Mouse (Mus musculus) T-helper 1 cell (primary cell): ENCODE measurements around the gene Pih1d1.

Source experiments
- in situ Hi-C: fragments of 300-600 bp; cut with MboI, MseI; formaldehyde crosslinking; loops from one replicate; pipeline ENCODE4 v1.15.1; 2025; ENCODE audit warnings: high pct_unique_total_duplicates

Pih1d1 gene

DNA sequence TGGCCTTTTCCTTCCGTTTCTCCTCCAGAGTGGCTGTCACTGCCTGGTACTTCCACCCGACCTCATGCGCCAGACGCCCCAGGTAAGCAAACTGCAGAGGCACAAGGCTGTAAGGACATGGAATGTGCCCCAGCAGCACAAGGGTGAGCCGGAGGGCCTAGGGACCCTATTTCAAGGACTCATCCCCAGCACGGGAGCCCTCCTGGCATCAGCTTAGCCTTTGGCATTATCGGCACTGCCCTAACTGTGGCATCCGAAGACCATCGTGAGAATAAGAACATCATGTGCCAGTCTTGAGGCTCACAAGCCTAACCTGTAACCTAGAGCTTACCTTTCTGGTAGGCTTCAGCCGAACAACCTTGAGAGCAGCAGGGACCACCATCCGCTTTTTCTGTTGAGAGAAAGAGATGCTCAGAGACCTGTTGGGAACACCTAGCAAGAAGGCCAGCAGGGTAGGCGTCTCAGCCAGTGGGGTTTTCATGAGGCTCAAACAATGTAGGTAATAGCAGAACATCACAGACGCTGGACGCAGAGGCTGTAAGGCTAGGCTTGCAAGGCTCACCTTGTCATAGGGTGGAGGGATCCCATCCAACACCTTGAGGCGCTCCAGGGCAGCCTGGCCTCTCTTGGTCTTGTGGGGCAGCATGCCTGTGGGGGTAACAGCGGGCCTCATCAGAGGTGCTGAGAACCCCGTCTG lies 27.8 kb upstream of the Pih1d1 start:
- in situ Hi-C loops, result no loop called here

DNA sequence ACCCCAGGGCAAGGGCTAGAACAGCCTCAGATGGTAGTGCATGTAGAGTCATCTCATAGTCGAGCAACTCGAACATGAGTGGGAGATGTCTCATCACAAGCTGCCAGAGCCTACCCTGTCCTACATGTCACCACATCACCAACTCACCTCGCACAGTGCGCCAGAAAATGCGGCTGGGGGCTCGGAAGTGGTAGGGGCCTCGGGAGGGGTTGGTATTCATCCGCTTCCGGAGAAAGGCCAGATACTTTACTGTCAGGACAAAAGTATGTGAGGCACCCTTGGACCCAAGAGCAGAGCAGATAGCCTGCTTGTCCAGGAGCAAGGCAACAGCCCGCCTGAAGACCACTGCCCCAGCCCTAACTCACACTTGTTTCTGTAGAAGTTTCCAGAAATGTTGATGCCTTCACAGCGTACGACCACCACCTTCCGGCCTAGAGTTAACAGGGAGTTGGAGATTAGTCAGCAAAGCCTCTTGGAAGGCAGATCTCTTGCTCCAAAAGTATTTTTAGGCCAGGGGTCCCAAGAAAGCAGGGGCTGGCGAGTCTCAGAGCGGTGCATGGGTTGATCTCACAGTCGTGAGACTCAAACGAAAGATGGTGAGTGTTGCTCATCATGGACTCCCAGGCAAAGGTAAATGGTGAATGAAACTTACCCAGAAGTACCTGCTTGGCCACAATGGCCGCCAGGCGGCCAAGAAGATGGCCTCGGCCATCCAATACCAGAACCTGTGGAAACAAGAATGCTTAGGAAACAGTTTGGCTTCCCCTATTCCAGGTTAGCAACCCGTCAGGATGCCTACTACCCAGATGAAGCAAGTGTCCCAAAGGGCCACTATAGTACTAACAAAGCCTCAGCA lies 27.0 kb upstream of the Pih1d1 start:
- in situ Hi-C loops, result no loop called here

DNA sequence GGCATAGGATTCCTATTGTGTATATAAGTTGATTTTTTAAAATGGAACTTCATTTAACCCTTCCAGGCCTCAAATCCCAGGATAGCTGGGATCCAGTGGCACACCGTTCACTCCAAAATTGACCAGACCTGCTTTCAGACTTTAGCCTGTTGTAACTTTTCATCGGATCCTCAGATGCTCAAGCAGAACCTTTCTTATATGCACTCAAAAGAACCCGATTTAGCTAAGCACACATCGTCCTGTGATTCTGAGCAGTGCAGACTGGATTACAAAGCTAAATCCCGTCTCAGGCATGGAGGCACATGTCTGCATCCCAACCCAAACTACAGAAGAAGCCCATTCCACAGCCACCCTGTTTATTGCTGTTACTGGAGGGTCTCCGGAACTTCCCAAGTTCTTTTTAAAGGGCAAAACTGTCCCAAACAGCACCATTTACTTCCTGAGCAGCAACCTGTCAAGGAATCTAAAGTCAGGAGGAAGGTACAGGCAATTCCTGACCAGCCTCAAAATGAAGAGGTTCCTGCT lies 26.3 kb upstream of the Pih1d1 start:
- in situ Hi-C loops, result no loop called here

- in situ Hi-C loops, result no loop called here
Observed at GRCm38 (mm10) chr7:45128624-45129246, 25.4 kb upstream of the Pih1d1 start, which contains the start of gene Rpl13a. Gene Rpl13a (minus strand): TSS chr7:45128761.

GRCm38 (mm10) chr7:45129318-45129717 lies 24.8 kb upstream of the Pih1d1 start:
- in situ Hi-C loops, result no loop called here

DNA sequence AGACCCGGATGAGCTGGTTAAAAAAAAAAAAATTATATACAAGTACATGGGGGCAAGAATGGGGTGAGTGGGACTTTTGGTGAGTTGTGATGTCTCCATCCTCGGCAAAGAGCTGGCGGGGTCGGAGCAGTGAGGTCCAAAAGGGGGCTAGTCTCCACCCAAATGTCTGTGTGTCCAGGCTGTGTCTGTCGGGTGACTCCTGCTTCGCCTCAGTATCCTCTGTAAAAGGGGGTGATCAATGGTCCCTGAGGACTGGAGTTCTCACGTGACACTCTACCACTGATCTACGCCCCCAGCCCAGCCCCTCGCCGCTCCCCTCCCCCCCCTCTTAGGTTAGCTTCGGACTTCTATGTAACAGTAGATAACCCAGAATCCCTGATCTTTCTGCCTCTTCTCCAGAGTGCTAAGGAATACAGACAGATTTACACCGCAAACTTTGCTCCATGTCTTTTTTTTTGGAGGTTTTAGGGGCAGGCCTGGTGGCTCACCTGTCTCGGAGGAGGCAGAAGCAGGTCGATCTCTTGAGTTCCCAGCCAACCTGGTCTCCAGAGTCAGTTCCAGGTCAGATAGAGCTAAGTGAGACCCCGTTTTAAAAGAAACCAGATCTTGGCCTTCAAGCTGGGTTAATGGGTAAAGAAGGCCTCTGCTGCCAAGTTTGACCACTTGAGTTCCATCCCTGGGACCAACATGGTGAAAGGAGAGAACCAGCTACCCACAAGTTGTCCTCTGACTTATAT lies 24.2 kb upstream of the Pih1d1 start:
- in situ Hi-C loops, result no loop called here

DNA sequence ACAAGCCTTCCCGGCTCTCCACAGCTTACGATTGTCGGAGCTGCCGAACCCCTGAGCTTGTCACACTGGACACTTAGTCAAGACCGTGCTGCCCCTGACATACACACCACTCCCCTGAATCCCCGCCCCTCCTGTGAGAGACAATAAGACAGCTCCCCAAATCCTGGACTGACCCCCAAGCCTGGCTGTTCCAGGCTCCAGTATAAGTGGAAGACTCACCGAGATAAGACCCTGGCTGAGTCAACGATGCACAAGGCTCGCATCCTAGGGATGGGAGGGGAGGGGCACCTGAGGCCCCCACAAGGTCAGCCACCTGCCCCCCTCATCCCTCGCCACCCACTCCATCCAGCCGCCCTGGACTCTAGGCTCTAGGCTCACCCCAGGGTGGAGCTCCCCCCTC lies 22.3 kb upstream of the Pih1d1 start:
- in situ Hi-C loops, result no loop called here

GRCm38 (mm10) chr7:45133446-45134159 lies 20.5 kb upstream of the Pih1d1 start:
- in situ Hi-C loops, result no loop called here

DNA sequence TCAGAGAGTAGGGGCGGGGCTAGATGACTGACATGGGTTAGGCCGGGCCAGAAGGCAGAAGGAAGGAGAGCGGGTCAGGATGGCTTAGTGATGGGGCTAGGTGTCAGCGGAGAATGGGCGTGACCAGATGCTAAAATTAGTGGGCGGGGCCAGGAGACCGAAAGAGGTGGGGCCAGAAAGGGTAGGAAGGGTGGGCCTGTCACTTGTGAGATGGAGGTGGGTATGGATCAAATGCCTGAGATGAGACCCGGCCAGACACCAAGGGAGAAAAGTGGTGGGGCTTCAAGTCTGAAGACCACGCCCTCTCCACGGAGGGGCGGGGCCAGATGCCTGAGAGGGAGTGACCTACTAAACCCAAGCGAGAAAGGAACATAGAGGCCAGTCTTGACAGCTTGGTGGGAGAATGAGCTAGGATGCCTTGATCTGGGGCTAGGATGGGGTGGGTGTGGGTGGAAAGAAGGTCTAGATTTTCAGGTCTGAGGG lies 19.5 kb upstream of the Pih1d1 start:
- in situ Hi-C loops, result no loop called here

GRCm38 (mm10) chr7:45135370-45135769 lies 18.7 kb upstream of the Pih1d1 start:
- in situ Hi-C loops, result no loop called here

GRCm38 (mm10) chr7:45135993-45136567 lies 18.0 kb upstream of the Pih1d1 start, which contains the start of the genes Gm45713 and Flt3l:
Gene Gm45713 (minus strand): TSS chr7:45136231.
Gene Flt3l (minus strand): TSS chr7:45136432.
- in situ Hi-C loops, result no loop called here

DNA sequence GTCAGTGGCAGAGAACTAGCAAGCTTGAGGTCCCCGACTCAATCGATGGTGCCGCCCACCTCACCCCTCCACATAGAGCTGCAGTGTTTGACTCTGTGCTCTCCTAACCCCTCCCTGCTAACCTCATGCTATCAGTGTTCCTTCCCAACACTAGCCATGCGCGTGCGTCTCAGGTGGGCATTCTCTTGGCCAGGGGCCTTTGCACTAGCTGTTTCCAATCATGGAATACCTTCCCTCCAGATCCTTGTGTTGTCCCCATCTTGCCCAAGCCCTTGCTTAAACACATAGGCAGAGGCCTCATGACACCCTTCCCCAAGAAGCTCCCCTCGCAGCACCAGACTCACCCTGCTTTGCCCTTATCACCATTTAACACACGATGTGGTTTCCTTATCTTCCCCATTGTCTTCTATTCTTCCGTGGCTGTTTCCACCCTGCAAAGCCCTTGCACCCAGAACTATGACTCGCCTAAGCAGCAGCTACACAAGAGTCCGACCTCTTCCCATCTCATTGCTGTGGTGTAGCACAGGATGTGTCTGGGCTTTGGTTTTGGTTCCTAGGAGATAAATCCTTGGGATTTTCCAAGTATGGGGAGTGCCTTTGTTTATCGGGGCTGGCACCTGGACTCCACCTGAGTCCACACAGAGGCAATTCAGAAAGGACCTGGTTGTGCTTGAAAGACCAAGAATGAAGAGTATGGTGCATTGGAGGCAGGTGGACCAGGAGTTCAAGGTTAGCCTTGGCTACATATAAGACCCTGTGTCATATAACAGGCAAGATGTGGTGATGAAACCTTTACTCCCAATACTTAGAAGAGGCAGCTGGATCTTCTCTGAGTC lies 16.7 kb upstream of the Pih1d1 start:
- in situ Hi-C loops, result no loop called here

DNA sequence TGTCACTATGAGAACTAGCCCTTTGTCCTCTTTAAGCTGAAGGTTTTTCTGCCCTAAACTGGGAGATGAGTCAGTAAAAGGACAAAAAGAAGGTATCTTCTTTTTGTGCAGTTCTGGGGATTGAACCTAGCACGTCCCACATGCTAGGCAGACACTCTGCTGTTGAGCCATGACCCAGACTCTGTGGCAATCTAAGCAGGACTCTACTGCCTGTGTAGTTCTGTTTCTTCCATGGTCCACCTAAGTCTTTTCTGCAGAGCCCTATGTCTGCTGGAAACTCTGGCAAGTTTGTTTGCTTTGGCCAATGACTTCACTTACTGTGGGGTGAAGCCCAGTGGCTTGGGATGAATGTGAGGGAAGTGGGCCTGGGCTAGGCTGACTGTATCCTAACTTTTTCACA lies 15.7 kb upstream of the Pih1d1 start:
- in situ Hi-C loops, result no loop called here

- in situ Hi-C loops, result no loop called here
Observed at GRCm38 (mm10) chr7:45139904-45140723, 14.0 kb upstream of the Pih1d1 start.

DNA sequence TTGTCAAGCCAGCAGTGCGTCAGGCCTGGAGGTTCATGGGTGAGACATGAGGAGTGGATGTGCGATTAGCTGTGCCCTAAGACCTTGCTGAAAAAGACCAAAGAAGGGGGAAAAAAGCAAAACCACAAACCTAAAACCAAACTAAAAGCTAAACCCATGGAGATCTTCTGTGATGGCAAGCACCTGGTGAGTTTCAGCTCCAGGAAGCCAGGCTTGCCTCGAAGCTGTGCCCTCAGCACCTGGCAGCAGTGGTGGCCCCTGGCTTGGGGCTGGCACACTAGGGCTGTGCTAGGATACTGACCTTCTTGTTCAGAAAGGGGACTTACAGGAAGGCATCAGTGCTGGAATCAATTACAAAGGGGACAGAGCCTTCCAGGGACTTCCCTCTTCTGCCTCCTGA lies 12.8 kb upstream of the Pih1d1 start:
- in situ Hi-C loops, result no loop called here

GRCm38 (mm10) chr7:45141914-45142313 lies 12.2 kb upstream of the Pih1d1 start:
- in situ Hi-C loops, result no loop called here

- in situ Hi-C loops, result no loop called here
Observed at GRCm38 (mm10) chr7:45144368-45145174, 9.5 kb upstream of the Pih1d1 start.

DNA sequence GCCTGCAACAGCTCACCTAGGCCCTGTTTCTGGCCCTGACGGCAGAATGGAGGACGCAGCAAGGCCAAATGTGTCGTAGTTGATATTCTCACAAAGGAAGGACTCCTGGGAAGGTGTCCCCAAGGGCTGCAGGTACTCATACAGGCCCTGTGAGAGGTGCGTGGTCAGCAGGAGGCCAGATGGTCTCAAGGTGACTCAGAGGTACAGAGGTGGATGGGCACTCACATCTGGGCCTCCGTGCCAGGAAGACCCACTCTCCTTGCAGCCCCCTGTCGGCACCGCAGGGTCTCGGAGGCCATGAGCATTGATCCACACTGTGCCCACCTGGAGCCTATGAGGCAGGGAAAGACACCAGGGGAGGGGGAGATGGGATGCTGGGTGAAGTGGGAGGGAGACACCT lies 8.6 kb upstream of the Pih1d1 start:
- in situ Hi-C loops, result no loop called here
